Mouse (Mus musculus): ENCODE results near the gene Nop58. TPM values are rescaled to one million over a fixed set of nuclear protein-coding genes. Genes with fewer than 3 reads are reported as not detected.
"Not testable (repeated sequence)": the region's sequence is repeated elsewhere in the genome, so short reads cannot be mapped to it uniquely, and the experiment has no call there.

The Nop58 gene
- 10 to 100 TPM; 23.0 to 29.8 TPM for total RNA-seq (2021)
- long read RNA-seq, experiment 1, full-length matches to known transcripts, result 9 of 12 reads
- long read RNA-seq, experiment 1, partial matches to known transcripts, result 2 of 12 reads
- long read RNA-seq, experiment 1, other reads (novel, unspliced or antisense), result 1 of 12 reads
- long read RNA-seq, experiment 2, full-length matches to known transcripts, result 7 of 7 reads
- long read RNA-seq, experiment 2, partial matches to known transcripts, result 0 of 7 reads
- long read RNA-seq, experiment 2, other reads (novel, unspliced or antisense), result 0 of 7 reads

DNA sequence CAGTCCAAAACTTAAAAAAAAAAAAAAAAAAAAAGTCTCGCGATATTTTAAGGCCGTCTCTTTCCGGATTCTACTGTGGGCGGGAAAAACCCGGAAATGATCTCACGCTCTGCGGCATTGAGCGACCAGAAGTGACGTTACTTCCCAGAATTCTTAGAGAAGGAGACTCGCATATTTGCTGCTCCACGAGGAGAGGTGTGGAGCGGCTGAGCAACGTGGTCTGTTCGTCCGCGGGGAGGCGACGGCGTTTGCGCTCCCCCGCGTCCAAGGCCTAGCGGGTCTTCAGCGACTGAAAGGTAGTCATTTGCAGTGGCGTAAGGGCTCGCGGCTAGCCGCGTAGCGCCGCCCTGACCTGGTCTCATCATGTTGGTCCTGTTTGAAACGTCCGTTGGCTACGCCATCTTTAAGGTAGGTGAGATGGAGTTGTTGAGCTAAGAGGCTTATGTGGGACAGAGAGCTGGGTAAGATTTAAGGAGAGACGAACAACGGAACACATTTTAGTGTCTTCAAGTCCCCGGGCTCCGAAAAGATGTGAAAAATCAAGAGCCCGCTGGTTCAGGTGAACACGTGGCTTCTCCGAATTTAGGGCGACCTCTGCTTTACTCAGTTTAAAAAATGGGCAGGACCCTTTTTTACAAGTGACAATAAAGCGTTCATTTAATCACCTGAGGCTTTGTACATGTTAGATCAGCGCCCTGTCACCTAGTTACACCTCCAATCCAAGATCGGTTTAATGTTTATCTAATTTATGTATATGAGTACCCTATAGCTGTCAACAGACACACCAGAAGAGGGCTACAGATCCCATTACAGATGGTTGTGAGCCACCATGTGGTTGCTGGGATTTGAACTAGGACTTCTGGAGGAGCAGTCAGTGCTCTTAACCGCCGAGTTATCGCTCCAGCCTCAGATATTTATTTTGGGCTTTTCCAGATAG, at the start of gene Nop58:
Nop58 (plus strand) TSS at position 153 of the 937 bp plus-strand sequence.
- peak; percentile 92 for DNase-seq (ENCODE audit: low spot score)

DNA sequence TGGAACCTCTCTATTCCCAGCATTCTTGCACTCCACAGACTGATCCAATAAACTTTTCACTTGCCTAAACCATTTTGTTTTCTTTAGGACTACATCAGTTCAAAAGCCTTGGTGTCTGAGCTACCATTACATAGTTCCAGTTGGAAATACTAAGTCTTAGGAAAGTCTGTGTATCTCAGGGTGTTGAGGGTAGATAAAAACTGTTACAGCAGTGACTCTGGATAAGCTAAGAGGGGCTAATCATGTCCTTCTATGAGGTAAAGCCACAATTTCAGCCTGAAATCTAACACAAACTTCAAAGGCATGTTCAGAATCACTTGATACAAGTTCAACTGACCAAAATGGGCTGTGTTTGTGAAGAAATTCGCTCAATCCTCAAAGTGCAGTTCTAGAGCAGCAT, 48.4 kb upstream of the Nop58 start:
- DNase-seq (ENCODE audit: low spot score), result no peak

DNA sequence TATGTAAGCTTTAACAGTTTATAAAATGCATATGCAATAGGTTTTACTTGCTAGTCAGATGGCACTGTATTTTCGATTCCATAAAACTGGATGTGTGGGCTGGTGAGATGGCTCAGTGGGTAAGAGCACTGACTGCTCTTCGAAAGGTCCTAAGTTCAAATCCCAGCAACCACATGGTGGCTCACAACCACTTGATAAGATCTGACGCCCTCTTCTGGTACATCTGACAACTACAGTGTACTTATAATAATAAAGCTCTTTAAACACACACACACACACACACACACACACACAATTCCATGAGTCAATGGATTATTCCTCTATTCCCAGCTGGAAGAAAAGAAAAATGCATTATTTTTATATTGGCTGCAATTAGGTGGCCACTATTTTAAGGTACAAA, 46.4 kb upstream of the Nop58 start:
- DNase-seq (ENCODE audit: low spot score), result no peak

DNA sequence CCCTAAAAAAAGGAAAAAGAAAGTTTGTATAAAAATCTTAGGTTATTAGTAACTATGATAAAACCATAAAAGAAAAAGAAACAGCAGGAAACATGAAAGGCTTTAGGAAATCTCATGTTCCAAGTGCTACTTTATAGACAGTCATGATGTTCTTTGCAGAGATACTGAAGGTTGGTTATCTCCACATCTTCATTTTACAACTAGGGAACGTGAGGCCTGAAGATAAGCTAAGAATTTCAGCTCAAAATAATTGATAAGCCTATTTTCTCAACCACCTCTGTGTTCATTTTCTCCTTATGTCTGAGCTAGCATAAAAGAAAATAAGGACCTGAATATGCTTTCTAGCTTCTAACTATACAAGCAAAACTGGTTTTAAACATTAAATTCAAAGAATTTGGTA, 42.3 kb upstream of the Nop58 start:
- no peak for DNase-seq (ENCODE audit: low spot score)

DNA sequence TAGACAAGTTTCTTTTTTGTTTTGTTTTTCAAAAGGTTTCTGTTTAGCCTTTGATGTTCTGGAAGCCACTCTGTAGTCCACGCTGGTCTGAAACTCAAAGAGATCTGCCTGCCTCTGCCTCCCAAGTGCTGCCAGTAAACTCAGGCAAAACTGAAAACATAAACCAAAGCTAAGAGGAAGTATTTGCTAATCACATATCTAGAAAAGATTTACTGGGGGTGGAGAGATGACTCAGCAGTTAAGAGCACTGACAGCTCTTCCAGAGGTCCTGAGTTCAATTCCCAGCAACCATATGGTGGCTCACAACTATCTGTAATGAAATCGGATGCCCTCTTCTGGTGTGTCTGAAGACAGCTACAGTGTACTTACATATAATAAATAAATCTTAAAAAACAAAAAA, 38.3 kb upstream of the Nop58 start:
- DNase-seq (ENCODE audit: low spot score), result not testable (repeated sequence)

DNA sequence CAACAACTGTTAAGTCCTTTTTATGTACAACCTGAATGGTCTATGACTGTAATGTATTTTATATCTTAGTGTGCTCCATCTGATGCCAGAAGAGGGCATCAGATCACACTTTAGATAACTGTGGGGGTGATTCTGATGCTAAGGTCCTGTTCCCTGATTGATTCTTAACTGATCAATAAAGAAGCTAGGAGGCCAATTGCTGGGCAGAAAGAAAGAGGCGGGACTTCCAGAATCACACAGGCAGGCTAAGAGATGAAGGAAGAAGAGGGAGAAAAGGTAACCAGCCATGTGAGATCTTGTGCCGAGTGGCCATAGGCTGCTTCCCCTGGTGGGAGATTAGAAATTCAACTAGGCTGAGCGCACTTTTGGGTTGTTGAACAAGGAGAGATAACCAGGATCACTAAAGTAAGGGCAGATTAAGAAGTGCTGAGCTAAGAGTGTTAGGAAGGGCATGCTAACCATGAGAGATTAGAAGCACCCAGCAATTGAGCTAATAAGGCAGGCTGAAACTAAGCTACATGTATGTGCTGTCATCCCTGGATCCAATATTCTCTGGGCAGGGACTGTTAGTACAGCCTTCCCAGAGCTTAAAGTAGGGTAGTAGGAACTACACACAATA, 33.5 kb upstream of the Nop58 start:
- DNase-seq (ENCODE audit: low spot score), result no peak

DNA sequence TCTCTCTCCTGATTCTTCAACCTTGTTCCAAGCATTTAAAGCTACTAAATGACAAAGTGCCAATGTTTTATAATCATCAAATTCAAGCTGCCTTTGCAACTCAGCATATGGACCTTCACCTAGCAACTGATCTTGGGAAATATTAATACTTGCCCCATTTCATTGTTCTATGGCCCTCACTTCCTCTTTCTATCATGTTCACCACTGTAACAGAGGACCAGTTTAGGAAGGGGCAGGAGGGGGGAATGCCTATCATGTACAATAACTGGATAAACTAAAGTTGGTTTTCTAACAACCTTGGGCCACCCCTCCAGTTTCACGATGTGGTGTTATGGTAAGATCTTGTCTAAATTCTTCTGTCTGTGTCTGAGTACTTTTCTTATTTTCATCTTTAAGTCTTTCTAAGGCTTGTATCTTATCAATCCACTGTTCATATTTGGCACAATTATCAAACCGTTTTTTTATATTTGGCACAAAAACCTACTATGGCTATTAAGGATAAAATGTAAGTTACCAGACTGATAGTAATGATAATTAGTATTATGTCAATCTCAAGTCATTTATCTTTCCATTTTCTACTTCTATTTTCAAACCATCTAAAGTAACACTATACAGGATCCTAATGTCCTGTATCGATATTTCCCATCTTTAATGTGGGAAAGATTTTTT, 31.4 kb upstream of the Nop58 start:
- no peak for DNase-seq (ENCODE audit: low spot score)

DNA sequence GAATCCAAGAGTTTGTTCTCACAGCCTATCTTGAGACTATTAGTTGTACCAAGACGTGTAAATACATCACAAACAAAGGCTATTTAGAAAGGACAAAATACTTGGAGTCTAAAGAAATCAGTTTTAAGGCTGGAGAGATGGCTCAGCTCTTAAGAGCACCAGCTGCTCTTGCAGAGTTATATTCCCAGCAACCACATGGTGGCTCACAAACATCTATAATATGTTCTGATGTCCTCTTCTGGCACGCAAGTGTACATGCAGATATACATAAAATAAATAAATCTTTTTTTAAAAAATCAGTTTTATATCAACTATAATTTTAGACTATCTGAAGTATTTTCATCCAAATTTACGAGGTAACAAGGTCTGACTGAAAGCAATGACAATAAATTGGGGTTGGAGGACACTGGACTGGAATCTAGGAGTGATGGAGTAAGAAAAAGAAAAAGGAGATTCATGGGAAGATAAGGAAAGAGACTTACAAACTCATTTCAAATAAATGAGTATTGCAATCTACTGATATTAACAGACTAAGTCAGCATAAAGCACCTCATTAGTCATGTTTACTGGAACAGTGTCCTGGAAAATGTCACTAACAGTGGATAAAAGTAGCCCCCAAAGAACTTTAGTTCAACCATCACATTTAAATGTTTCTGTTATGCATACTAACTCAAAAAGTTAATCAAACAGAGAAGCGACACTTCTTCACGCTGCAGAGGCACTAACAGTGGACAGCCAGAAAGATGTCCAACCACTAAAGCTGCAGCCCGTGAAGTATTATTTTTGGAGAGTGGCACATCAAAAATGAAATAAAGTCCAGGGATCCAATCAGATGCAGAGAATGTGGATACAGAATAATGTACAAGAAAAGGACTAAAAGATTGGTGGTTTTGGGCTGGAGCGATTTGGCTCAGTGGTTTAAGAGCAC, 28.3 kb upstream of the Nop58 start:
- DNase-seq (ENCODE audit: low spot score), result no peak

DNA sequence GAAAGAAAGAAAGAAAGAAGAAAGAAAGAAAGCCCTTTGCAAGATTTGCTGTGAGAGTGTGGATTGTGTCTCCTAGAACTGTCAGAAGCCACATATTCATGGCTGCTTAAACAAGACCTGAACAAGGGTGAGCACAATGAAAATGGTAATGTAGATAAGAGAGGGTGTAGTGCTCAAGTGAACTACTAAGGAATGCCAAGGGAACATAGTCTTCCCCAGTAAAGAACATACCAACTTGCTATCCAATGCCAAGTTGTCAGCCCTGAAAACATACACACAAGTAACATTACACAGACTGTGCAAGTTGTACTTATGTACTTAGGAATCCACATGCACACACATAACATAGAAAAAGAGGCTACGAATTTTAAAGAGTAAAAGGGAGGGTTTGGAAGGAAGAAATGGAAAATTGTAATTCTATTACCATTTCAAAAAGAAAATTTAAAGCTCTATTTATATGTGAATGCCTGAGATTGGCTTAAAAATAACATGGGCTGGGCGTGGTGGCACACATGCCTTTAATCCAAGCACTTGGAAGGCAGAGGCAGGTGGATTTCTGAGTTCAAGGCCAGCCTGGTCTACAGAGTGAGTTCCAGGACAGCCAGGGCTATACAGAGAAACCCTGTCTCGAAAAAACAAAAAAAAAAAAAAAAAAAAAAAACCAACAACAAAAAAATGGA, 21.2 kb upstream of the Nop58 start:
- DNase-seq (ENCODE audit: low spot score), result no peak

DNA sequence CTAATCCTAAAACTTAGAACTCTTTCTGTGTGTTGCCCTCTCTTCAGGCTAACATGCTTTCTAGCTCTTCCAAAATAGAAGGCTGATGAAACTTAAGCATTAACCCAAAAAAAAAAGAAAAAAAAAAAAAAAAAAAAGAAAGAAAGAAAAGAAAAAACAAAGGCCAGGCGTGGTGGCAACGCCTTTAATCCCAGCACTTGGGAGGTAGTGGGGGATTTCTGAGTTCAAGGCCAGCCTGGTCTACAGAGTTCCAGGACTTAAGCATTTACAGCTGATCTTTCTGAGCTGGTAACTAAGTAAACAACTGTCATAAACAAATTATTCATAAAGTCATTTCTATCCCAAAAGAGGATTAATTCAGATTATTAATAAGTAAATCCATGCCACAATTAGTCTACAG, 15.9 kb upstream of the Nop58 start:
- DNase-seq (ENCODE audit: low spot score), result no peak

DNA sequence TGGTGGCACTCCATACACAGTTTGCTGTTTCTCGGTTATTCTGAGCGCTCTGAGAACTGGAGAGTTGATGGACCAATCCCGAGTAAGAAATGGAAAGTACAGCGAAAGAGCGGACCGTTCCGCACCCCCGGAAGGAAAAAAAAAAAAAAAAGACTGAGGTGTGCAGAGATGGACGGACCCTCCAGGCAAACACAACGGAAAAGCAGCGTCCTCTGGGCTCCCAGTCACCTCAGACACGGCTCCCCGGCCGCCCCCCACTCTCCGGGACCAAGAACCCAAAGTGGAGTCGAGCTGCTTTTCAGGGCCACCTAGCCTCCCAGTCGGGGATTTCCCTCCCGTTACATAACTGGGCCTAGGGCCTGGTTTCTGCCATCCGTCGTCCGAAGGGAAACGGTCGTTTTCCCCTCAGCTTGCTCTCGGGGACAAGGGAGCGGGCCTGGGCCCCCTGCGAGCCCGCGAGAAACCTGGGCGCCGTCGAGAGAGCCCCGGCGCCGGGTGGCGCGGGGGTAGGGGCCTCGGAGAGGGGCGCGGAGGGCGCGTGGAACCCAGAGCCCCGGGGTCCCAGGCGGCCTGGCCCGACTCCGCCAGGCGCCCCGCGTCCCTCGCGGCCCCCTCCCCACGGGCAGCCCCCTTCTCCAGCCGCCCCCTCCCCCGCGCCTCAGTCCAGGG, 14.7 kb upstream of the Nop58 start:
- DNase-seq (ENCODE audit: low spot score), result peak; percentile 4

DNA sequence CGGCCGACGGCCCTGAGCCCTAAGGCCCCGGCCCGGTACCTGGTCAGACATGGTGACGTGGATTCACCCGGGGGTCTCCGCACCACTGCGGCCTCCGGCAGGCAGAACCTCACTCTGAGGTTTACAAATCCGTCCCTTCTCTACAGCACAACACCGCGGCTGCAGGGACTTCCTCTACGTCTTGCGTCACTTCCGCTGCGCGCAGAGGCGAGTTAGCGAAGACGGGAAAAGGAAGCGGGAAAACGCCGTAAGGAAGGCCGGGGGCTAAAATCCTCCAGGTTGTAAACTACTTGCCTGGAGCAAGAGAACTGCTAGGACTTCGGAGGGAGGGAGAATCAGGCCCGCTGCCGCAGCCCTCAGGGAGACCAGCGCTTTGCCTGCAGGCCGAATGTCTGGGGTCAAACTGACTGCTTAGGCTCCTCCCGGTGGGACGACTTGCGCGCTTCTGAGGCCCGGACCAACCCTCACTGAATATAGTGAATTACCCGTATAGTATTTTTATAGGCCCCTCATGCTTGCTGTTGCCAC, 14.1 kb upstream of the Nop58 start, which contains the start of gene Sumo1:
Sumo1 (minus strand) TSS at position 194 of the 528 bp plus-strand sequence.
- DNase-seq (ENCODE audit: low spot score), result peak; percentile 81

DNA sequence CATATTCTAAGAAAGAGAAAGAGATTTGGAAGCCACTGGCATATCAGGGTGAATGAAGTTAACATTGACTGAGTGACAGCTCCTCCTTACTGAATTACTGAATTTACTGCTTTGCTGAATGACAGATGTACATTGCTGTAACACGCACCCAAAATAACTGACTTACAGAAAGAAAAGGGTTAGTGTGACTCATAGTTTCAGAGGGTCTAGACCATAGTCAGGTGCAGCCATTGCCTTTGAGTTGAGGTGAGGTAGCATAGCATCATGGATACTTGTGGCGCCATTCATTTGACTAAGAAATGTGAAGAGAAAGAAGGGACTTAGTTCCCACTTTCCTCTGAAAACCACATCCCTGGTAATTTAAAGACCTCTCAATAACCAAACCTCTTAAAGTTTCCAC, 11.1 kb upstream of the Nop58 start:
- DNase-seq (ENCODE audit: low spot score), result no peak

DNA sequence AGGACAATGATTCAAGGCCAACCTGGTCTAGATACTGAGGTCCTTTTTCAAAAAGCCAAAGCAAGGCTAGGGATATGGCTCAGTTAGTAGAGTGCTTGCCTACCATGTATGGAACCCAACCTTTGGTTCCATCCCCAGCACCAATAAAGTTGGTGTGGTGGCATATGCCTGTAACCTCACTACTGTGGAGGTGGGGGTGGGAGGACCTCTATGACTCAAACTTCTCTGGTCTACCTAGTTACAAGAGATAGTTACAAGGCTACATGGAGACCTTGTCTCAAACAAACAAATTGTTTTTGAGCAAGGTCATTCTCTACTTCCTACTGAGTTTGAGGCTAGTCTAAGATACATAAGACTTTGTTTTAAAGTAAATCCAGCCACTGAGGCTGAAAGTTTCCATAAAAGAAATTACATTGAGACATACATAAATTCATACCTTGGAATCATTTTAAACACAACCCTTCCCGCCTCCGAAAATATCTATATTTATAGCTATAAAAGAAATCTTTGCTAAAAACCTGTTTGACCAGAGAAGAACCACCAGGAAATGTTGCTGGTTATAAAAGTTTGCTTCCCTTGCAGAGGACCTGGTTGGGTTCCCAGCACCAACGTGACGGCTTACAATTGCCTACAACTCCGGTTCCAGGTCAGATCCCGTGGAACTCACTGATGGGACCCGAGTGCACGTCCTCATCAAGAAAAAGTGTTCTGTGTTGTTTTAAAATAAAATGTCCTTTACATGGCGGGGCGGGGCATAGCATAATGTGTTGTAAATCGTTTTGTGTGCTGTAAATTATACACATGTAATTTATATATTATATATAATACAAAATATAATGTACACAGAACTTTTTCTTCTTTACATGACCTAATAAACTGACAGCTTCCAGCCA, 599 bp upstream of the Nop58 start:
- DNase-seq (ENCODE audit: low spot score), result peak; percentile 13

DNA sequence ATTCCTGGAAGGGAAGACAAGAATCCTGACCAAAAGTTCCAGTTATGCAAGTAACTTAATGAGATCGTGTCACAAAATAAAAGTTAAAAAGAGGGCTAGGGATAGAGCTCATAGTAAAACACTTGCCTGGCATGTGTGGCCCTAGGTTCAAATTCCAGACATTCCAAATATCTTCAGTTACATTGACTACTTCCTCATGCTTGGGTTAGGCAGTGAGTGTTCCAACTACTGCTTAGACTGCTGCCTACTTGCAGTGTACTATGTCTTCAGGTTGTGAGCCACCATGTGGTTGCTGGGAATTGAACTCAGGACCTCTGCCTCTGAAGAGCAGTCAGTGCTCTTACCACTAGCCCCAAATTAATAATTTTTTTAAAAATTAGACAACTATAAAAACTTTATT, 2.7 kb downstream of the Nop58 start:
- DNase-seq (ENCODE audit: low spot score), result no peak

DNA sequence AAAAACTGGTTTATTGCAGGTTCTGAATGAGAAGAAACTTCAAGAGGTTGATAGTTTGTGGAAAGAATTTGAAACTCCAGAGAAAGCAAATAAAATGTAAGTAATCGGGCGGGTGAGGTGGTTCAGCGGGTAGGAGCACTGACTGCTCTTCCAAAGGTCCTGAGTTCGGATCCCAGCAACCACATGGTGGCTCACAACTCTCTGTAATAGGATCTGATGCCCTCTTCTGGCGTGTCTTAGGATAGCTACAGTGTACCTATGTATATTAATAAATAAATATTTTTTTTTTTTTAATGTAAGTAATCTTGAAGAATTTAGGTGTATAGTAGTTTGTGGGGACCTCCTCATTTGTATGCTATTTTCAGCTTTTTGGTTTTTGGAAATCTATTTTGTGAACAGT, 5.7 kb downstream of the Nop58 start:
- no peak for DNase-seq (ENCODE audit: low spot score)

DNA sequence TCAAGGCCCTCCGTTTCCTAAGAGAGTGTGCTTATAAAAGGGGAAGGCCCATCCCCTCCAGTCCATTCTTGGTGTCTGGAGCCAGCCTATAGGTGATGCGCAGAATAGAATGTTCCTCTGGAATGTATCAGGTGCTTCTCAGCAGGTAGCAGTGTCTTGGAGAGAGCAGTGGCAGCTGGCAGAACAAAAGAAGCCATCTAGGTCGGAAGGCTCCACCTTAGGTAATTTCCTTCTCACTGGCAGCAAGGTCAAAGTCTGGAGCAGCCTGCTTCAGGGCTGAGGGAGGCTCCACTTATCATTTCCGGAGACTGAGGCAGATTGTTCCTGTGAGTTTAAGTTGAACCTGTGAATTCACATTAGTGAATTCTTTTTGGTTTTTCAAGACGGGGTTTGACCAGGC, 13.0 kb downstream of the Nop58 start:
- DNase-seq (ENCODE audit: low spot score), result no peak

DNA sequence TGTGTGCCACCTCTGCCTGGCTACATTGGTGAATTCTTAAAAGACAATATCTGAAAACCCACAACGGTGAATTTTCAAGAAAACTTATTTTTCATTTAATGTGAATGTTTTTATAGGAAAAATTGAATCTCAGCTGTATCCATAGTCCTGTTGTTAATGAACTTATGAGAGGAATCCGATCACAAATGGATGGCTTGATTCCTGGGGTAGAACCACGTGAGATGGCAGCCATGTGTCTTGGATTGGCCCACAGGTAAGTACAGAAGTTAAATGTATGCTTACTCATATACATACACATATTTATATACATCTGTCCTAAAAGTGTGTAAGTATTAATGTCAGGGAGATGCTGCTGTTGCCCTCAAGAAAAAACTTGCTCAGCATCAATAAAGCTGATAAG, 13.4 kb downstream of the Nop58 start:
- DNase-seq (ENCODE audit: low spot score), result no peak

All from gastrocnemius, adult 18-20 months (tissue).